Mouse (Mus musculus): ENCODE data around the gene Plekha1.

DNA sequence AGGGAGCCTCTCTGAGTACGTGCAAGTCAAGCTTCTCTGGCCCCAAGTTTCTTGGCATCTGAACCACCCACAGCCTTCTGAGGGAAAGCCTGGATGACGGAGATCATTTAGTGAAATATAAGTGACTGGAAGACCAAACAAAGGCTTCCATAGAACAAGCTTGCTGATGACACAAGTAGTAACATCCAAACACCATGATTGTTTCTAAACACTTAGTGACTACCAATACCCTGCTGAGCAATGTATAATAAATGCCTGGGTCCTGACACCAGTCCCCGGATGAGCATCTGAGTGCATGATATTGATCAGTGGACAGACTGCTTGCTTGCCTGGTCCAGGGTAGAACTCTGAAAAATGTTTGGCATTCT, 26.9 kb upstream of the Plekha1 start:
- TF ChIP-seq MYC (IDR thresholded peaks at IDR 0.05; ENCODE audit: low read depth, low read length) (no peak), USF1 (IDR thresholded peaks at IDR 0.05; ENCODE audit: low read depth, low read length) (no peak), MAFK (IDR thresholded peaks at IDR 0.05; ENCODE audit: insufficient replicate concordance, low read length) (no peak), TBP (conservative IDR thresholded peaks at IDR 0.05; ENCODE audit: low read depth, low read length) (no peak), POLR2AphosphoS2 (IDR thresholded peaks at IDR 0.05; ENCODE audit: low read depth, low read length) (no peak), POLR2A (IDR thresholded peaks at IDR 0.05; ENCODE audit: low read depth, low read length) (no peak), EP300 (IDR thresholded peaks at IDR 0.05; ENCODE audit: low read length) (no peak), JUN (IDR thresholded peaks at IDR 0.05; ENCODE audit: insufficient read depth, low read depth, low read length) (no peak), CTCF (conservative IDR thresholded peaks at IDR 0.05 in 1 of 2, IDR thresholded peaks at IDR 0.05 in 1 of 2; ENCODE audit: low read depth in 2 of 2, low read length in 2 of 2) (no peak), ZMIZ1 (IDR thresholded peaks at IDR 0.05; ENCODE audit: low read depth, low read length) (no peak), ETS1 (conservative IDR thresholded peaks at IDR 0.05; ENCODE audit: low read depth, low read length) (no peak), E2F4 (IDR thresholded peaks at IDR 0.05; ENCODE audit: insufficient replicate concordance, low read depth, low read length) (no peak), BHLHE40 (IDR thresholded peaks at IDR 0.05; ENCODE audit: low read depth, low read length) (no peak)
